Mouse (Mus musculus) CD4-positive helper T cell, adult 2 months (primary cell): ENCODE results near the gene Gm3776.
"Not testable (repeated sequence)": the region's sequence is repeated elsewhere in the genome, so short reads cannot be mapped to it uniquely, and the experiment has no call there.

ENCODE experiments used
- DNase-seq: peaks from one replicate; pipeline ENCODE4 v3.0.0-alpha.2; 2012; ENCODE audit warnings: low read depth, missing footprints, low spot score

The Gm3776 gene

GRCm38 (mm10) chr9:78256914-78257313, at the start of gene Gm3776:
Gene Gm3776, plus strand, starts transcription at chr9:78257129.
- not testable (repeated sequence) for DNase-seq

GRCm38 (mm10) chr9:78208956-78209355, 48.0 kb upstream of the Gm3776 start:
- DNase-seq: no peak

- DNase-seq: no peak
Observed at GRCm38 (mm10) chr9:78210079-78210478, 46.9 kb upstream of the Gm3776 start.

GRCm38 (mm10) chr9:78210821-78211220, 46.1 kb upstream of the Gm3776 start:
- DNase-seq: no peak

- no peak for DNase-seq
Observed at GRCm38 (mm10) chr9:78211521-78211920, 45.4 kb upstream of the Gm3776 start.

- DNase-seq: no peak
Observed at GRCm38 (mm10) chr9:78212341-78213049, 44.4 kb upstream of the Gm3776 start.

- no peak for DNase-seq
Observed at GRCm38 (mm10) chr9:78217074-78217473, 39.9 kb upstream of the Gm3776 start.

GRCm38 (mm10) chr9:78222616-78223015, 34.3 kb upstream of the Gm3776 start:
- peak; percentile 5 for DNase-seq

GRCm38 (mm10) chr9:78223221-78223902, 33.6 kb upstream of the Gm3776 start:
- no peak for DNase-seq

GRCm38 (mm10) chr9:78224418-78224817, 32.5 kb upstream of the Gm3776 start:
- DNase-seq: no peak

GRCm38 (mm10) chr9:78225304-78225703, 31.6 kb upstream of the Gm3776 start:
- DNase-seq: no peak

- DNase-seq: no peak
Observed at GRCm38 (mm10) chr9:78228122-78228521, 28.8 kb upstream of the Gm3776 start.

- not testable (repeated sequence) for DNase-seq
Observed at GRCm38 (mm10) chr9:78229658-78230057, 27.3 kb upstream of the Gm3776 start.

GRCm38 (mm10) chr9:78230461-78230860, 26.5 kb upstream of the Gm3776 start, which contains the start of gene Gsta1:
Gene Gsta1, plus strand, starts transcription at chr9:78230656.
- not testable (repeated sequence) for DNase-seq

- not testable (repeated sequence) for DNase-seq
Observed at GRCm38 (mm10) chr9:78233121-78233695, 23.7 kb upstream of the Gm3776 start.

- not testable (repeated sequence) for DNase-seq
Observed at GRCm38 (mm10) chr9:78255683-78256470, 1.1 kb upstream of the Gm3776 start.

- DNase-seq: not testable (repeated sequence)
Observed at GRCm38 (mm10) chr9:78259688-78260087, 2.8 kb downstream of the Gm3776 start.

- DNase-seq: not testable (repeated sequence)
Observed at GRCm38 (mm10) chr9:78270945-78271344, 14.0 kb downstream of the Gm3776 start.

- not testable (repeated sequence) for DNase-seq
Observed at GRCm38 (mm10) chr9:78282002-78282711, 25.2 kb downstream of the Gm3776 start.

GRCm38 (mm10) chr9:78289063-78289462, 32.1 kb downstream of the Gm3776 start:
- not testable (repeated sequence) for DNase-seq

GRCm38 (mm10) chr9:78289723-78290122, 32.8 kb downstream of the Gm3776 start, which contains the start of gene Gm10639:
Gene Gm10639, plus strand, starts transcription at chr9:78289923.
- DNase-seq: not testable (repeated sequence)
